Mouse (Mus musculus) G1E (cell line): ENCODE measurements around the gene Slc7a10.

Source experiments
- CTCF ChIP-seq: IDR thresholded peaks from 2 replicates; pipeline ENCODE4 v1.5.1; 2012; ENCODE audit warnings: low read depth, low read length, inconsistent platforms, mixed read lengths
- GATA2 ChIP-seq: IDR thresholded peaks from 2 replicates; pipeline ENCODE4 v1.6.1; 2012; ENCODE audit warnings: low read depth, low read length, inconsistent platforms, borderline replicate concordance
- TAL1 ChIP-seq: conservative IDR thresholded peaks from 2 replicates; pipeline ENCODE4 v1.6.1; 2012; ENCODE audit warnings: low read depth, low read length, inconsistent platforms, mixed read lengths

DNA sequence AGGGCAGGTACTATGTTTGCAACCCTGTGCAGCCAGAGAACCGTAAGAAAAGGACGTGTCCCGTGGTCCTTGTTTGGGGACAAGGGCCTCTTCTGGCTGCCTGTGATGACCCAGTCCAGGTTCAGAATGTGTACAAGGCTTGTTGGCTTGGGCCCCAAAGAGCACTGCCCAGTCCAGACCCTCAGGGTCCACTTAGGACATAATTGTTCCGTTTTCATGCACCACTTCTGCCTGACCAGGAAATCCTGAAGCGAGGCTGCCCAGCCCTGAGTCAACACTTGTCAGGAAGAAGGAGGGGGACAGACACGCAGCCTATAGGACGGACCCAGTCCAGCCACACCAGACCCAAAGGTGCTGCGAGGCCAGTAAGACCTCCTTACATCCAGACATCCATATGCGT, 41.1 kb upstream of the Slc7a10 start:
- TF ChIP-seq GATA2, result no peak
- no peak for TF ChIP-seq CTCF
- TF ChIP-seq TAL1, result no peak
